Mouse (Mus musculus) gastrocnemius, postnatal 10 days (tissue): ENCODE measurements around the gene Elovl7. TPM values are rescaled to one million over a fixed set of nuclear protein-coding genes. Genes with fewer than 3 reads are reported as not detected.

ENCODE experiments used
- DNase-seq: peaks from one replicate; pipeline ENCODE4 v3.0.0; 2021; ENCODE audit warnings: mixed read lengths
- total RNA-seq, 2 experiments: library from RNA; stranded (reverse); gene quantifications; 2 replicates each; pipeline ENCODE4 v1.2.3; 2021

Elovl7 gene
- total RNA-seq, 2 experiments from 2014 or later = 0.97 to 1.3 TPM

- no peak for DNase-seq
These were observed 27.5 kb downstream of the Elovl7 start for GRCm38 (mm10) chr13:108241715-108242114.

DNA sequence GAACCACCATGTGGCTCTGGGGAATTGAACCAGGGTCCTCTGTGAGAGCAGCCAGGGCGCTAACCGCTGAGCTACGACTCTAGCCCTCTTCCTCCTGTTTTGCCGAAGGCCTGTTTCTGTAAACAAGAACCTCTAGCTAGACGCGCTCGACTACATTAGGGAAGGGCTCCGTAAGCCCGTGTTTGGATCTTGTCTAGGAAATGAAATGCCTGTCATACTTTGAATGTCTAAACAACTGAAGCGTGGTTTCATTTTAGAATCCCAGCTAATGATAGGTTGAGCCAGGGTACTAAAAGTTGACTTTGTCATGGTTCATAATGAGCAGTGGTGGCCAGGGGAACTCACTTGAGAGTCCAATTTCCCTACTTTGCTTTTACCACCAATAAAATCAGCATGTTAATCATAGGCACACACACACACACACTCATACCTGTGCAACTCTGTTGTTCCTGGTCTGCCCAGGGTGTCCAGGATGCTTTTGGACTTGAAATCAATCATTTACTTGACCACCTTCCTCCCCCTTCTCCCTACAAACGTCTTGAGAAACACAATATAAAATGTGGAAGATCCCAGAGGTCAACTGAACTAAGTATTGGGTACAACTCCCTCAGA is 31.0 kb downstream of the Elovl7 start:
- no peak for DNase-seq

- no peak for DNase-seq
These were observed 36.9 kb downstream of the Elovl7 start for GRCm38 (mm10) chr13:108251106-108251505.

GRCm38 (mm10) chr13:108253977-108254376 is 39.8 kb downstream of the Elovl7 start:
- DNase-seq = no peak

DNA sequence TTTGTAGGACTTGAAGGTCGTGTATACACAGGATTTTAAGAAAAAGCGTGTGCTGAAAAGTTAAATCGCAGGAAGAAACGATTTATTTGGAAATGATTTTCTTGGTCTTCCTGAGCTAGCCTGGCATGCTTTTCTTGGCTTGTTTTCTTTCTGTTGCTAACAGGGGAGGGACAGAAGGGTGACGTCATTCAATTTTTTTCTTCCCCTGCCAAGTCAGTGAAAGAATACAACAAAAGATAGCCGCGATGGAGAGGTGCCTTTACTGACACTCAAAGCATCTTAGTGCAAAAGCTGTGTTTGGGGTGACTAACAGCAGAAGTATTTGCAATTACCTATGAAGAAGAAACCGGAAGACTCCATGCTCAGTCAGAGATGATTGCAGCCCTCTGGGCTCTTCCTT is 48.8 kb downstream of the Elovl7 start:
- no peak for DNase-seq

- DNase-seq = no peak
These were observed 51.2 kb downstream of the Elovl7 start for GRCm38 (mm10) chr13:108265394-108265793.

DNA sequence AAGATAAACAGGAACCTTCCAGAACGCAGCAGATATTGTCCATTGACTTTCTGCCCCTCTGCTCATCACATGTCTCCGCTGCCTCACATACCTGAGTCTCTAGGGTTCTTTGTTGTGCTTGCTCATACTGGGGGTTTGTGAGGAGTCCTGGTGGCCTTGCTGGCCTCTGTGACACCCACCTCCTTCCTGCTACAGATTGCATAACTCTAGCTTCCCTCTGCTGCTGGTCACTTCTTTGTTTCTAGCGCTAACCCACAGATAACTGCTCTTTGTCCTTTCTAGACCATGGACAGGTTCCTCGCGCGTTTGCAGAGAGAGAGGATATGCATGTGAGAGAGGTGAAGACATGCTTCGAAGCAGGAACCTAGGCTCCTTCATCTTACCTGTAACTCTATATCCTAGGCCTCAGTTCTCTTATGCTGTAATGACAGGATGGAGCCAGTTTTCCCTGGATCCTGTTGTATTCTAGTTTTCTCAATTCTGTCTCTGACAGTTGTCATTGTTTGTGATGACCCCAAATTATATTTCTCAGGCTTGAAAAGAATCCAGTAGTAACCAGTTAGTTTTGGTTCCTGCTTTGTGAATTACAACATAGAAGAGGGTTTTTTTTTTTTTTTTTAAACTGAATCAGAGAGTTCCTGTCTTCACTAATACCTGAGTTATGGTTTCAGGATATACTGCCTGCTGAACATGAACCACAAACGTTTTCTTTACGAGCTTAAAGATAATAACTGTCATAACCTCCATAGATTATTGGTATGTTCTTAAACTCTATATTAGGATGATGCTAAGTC is 53.8 kb downstream of the Elovl7 start:
- no peak for DNase-seq

- DNase-seq = no peak
These were observed 57.4 kb downstream of the Elovl7 start for GRCm38 (mm10) chr13:108271458-108272148.

DNA sequence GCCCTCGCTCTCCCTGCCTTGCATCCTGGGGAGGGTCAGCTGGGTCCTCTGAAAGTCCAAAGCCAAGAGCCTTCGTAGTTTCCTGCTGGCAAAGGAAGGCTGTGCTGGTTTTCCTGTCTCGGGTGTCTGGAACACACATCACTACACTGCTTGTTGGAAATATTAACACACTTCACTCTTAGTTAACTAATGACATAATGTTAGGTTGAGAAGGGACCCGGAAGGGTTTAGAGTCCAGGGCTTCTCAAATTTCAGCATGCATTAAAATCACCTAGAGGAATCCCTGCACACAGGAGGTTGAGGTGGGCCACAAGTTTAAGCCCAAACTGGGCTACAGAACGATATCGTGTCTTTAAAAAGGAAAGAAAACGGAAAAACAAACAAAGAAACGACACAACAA is 58.1 kb downstream of the Elovl7 start:
- no peak for DNase-seq

GRCm38 (mm10) chr13:108273034-108273433 is 58.8 kb downstream of the Elovl7 start:
- DNase-seq = no peak

DNA sequence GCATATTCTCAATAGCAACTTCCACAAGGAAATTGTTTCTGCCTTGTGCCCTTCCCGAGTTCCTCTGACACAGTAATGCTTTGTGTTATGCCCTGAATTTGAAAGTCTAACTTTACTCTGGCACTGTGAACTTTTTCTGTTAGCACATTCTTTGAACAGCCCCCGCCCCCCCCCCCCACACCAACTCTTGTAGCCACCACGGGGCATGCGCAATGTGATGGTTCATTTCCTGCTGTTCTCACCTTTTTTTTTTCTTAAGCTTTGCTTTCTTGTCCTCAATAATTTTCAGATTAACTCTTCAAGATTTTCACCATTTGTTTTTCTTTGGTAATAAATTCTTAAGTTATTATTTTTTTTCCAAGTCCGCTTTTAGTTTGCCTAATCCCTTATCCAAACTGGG is 59.3 kb downstream of the Elovl7 start:
- DNase-seq = no peak

GRCm38 (mm10) chr13:108276561-108276960 is 62.4 kb downstream of the Elovl7 start:
- DNase-seq = no peak

GRCm38 (mm10) chr13:108277320-108277719 is 63.1 kb downstream of the Elovl7 start:
- no peak for DNase-seq

DNA sequence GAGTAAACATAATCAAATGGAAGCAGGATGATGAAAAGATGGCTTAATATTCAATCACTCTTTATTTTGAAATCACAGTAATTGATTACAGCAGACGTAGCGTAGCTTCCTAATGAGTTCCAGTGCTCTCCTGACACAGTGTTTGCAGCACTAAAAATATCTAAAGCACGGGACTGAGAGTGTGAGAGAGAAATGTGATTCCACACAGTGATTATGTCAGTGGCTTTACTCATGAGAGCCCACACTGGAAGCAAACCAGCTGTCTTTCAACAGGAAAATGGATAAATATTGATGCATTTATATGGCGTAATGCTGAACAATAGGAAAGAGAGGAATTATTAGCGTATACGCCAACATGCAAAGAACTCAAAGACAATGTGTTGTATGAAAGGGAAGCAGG is 64.4 kb downstream of the Elovl7 start:
- DNase-seq = no peak

GRCm38 (mm10) chr13:108284312-108284711 is 70.1 kb downstream of the Elovl7 start:
- DNase-seq = no peak

DNA sequence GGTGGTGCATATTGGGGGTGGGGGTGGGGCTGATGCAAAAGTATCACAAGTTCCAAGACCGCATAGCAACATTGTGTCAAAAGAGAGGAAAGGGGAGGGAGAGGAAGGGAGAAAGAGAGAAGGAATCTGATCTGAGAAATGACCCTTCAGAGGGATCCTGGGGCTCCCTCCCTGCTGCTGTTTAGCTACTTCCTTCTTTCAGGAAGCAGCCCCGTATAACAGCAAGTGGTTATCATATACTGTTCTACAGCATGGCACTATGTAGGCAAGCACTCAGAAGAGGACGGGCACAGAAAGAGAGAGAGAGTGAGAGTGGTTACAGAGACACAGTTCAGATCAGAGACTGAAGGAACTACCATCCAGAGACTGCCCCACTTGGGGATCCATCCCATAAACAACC is 73.7 kb downstream of the Elovl7 start:
- DNase-seq = no peak

GRCm38 (mm10) chr13:108289436-108289835 is 75.2 kb downstream of the Elovl7 start:
- no peak for DNase-seq

DNA sequence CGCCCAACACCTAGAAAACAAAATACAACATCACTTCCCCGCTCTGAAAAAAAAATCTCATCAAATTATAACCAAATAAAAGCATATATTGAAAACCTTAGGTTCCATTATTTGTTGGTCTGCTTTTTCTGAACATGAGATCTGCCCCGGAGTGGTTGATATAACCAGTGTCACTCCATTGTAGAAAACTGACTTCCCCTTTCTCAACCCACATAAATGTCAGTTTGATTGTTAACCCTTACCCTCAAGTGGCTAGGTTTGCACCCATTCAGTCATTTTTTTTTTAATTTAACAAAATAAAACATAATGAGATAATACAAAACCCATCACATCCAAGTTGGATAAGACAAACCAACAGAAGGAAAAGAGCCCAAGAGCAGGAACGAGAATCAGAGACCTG is 76.1 kb downstream of the Elovl7 start:
- DNase-seq = no peak

- DNase-seq = peak; percentile 32
These were observed 83.3 kb downstream of the Elovl7 start for GRCm38 (mm10) chr13:108297350-108298093.

DNA sequence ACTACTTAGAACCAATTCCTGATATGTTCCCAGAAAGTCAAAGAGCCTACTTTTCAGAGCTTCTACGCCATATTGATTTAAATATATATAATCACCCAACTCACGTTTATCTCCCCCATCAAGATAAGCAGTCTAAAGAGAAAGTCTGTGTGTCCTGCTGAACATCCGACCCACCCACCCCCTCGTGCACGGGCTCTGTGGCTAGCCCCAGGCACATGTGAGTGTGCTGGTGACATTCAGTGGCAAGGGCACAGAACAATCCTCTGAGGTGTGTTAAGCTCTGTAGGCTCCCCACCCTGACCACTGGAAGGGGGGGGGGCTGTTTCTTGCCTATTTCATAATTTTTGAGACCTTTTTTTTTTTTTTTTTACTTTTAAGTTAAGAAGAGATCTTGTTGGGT is 84.0 kb downstream of the Elovl7 start:
- no peak for DNase-seq

GRCm38 (mm10) chr13:108300346-108300950 is 86.2 kb downstream of the Elovl7 start:
- no peak for DNase-seq

DNA sequence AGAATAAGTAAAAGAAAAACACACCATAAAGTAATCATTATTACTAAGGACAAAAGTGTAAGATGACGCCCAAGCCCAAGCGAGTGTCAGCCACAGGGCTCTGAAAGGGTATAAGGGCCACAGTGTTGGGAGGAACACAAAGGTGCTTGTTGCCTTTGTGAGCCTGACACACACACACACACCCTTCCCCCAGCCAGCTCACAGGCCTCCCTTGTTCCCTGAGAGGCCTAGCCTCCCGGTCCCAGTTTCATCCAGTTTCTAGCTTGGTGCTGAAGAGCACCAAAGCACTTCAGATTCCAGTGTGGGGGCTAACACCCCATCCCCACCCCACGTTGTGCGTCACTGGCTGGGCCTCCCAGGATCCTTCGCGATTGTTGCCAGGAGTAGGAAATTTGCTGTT is 87.2 kb downstream of the Elovl7 start:
- DNase-seq = no peak
